Mouse (Mus musculus) kidney, adult 2 months (tissue): ENCODE results near the gene Ifnb1. TPM values are rescaled to one million over a fixed set of nuclear protein-coding genes. Genes with fewer than 3 reads are reported as not detected.

Experiments
- DNase-seq: peaks from one replicate; pipeline ENCODE4 v3.0.0; 2021
- H3K27ac ChIP-seq: fragments of 200-500 bp; 2 replicates; pipeline ENCODE4 v1.5.1; 2012; ENCODE audit warnings: low read depth, low read length, control low read depth, inconsistent platforms; ENCODE audit not compliant: insufficient read depth
- H3K27me3 ChIP-seq: fragments of 200-500 bp; replicated peaks from 2 replicates; pipeline ENCODE4 v1.6.1; 2012; ENCODE audit warnings: mild to moderate bottlenecking, moderate library complexity, low read length, inconsistent platforms; ENCODE audit not compliant: control insufficient read depth, insufficient read depth
- H3K36me3 ChIP-seq: fragments of 200-500 bp; 2 replicates; pipeline ENCODE4 v1.6.1; 2012; ENCODE audit warnings: mild to moderate bottlenecking, moderate library complexity, low read length, inconsistent platforms; ENCODE audit not compliant: control insufficient read depth, insufficient read depth
- H3K4me1 ChIP-seq: fragments of 200-500 bp; 2 replicates; pipeline ENCODE4 v1.6.1; 2011; ENCODE audit warnings: low read length; ENCODE audit not compliant: control insufficient read depth, insufficient read depth
- H3K4me3 ChIP-seq: fragments of 200-500 bp; 2 replicates; pipeline ENCODE4 v1.5.1; 2011; ENCODE audit warnings: mild to moderate bottlenecking, low read depth, low read length, control low read depth; ENCODE audit not compliant: insufficient read depth
- CTCF ChIP-seq: fragments of 200-500 bp; conservative IDR thresholded peaks from 2 replicates; pipeline ENCODE4 v1.5.1; 2011; ENCODE audit warnings: low read depth, mild to moderate bottlenecking, control low read depth, low read length, moderate library complexity, mixed read lengths; ENCODE audit not compliant: insufficient read depth, insufficient read length
- POLR2A ChIP-seq: fragments of 200-500 bp; IDR thresholded peaks from one replicate; pipeline ENCODE4 v1.6.1; 2011; ENCODE audit warnings: low read depth, low read length, control low read depth
- WGBS: fragments of 180-500 bp; shearing (Covaris S2); methylation state at CpG from one replicate; pipeline ENCODE4 v1.1.7; 2018; 5-methylcytosine and 5-hydroxymethylcytosine counted together
- polyA plus RNA-seq: library from polyadenylated mRNA; depleted of rRNA; stranded (reverse); fragments of >200 nt; gene quantifications from 2 replicates; pipeline ENCODE4 v1.2.3, GENCODE M21; 2012

Ifnb1 gene
- polyA plus RNA-seq, 1 experiment, result not detected

DNA sequence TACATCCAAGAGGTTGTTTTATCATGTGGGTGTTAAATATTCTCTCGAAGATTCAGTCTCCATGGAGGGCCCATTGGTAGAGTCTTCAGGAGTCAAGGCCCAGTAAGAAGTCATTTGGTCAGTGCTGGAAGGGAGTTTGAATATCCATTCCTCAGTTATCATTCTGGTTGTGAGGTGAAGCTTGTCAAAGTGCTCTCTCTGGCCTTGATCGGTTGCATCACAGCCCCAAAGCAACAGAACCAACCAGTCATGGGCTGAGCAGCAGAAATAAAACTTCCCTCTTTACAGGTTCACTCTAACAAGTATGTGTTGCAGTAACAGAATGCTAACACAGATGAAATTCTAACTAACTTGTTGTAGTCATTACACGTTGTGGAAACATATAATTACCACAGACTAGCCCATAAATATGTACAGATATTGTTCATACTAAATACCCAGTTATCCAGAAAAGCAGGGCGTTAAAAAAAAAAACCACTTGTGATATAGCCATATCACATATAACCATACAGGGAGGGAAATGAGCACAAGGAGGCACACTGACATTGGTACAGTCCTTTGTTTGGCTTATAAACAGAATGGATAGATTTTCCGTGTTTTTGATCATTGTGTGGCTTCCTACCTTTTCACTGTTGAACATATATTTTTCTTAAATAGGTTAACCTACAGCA is 3.9 kb upstream of the Ifnb1 start:
- no peak for DNase-seq
- Histone ChIP-seq H3K36me3 (no peaks in the 10 kb centered on the region), H3K27me3 (no peaks in the 10 kb centered on the region), H3K27ac (no peak overlapping the region), H3K4me1 (0 out of 2 replicates have a peak, but pooled peaks cover 3% of the 10 kb centered on the region), H3K4me3 (no peak overlapping the region)
- WGBS, result 85% methylated on average over 5 of the region's 5 CpGs
- TF ChIP-seq CTCF (no peak), POLR2A (no peak)

DNA sequence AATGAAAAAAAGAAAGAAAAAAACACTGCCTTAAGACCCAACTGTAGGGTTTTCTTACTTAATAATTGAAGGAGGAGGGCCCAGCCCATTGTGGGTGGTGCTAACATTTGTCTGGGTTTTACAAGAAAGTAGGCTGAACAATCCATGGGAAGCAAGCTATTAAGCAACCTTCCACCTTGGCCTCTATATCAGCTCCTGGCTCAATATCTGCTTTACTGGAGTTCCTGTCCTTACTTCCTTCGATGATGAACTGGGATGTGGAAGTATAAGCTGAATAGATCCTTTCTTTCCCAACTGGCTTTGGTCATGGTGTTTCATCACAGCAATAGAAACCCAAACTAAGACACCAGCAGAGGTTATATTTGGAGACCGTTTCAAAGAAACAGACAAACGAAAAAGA is 2.8 kb upstream of the Ifnb1 start:
- Histone ChIP-seq H3K4me3 (no peak overlapping the region), H3K27ac (no peak overlapping the region), H3K36me3 (no peaks in the 10 kb centered on the region), H3K4me1 (0 out of 2 replicates have a peak, but pooled peaks cover 3% of the 10 kb centered on the region), H3K27me3 (no peaks in the 10 kb centered on the region)
- 84% methylated on average over 3 of the region's 3 CpGs for WGBS
- no peak for DNase-seq
- TF ChIP-seq CTCF, result no peak
- TF ChIP-seq POLR2A, result no peak

DNA sequence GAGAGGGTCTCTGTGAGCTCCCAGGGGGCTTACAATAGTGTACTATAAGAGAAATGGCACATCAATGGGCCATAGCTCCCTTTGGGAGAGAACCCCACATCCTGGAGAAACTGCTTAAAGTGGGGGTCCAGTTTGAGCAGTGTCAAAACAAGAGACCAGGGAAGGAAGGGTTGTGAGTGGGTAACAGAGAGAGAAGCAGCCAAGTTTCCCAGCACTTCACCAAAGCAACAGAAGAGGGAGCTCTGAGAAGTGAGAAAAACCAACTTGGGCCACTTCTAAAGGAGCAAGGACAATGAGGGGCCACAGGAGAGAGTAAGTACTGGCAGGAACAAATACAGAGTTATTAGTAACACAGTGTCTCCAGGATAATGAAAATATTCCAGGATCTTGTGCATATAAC is 667 bp upstream of the Ifnb1 start:
- H3K27me3 ChIP-seq, result no peaks in the 10 kb centered on the region
- no peak overlapping the region for H3K27ac ChIP-seq
- H3K4me1 ChIP-seq, result no peaks in the 10 kb centered on the region
- no peak for TF ChIP-seq POLR2A
- peak; percentile 55 for TF ChIP-seq CTCF
- H3K36me3 ChIP-seq, result no peaks in the 10 kb centered on the region
- DNase-seq, result peak; percentile 29
- no peak overlapping the region for H3K4me3 ChIP-seq

DNA sequence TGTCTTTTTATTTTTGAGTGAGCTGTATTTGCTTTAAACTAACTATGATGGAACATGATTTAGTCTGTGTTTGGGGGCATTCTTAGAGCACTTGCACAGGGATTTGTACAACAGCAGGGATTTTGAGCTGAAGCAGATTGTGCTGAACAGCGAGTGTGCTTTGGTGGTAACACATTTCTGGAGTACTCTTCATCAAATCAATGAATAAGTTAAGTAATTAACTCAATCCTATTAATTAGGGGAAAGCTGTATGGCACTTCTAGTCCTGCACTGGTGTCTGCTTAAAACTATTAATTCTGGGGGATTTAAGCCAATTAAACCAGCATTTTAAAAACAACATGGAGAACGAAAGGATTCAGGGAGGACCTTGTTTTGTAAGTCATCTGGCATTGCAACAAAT is 4.6 kb downstream of the Ifnb1 start:
- 90% methylated on average over 2 of the region's 2 CpGs for WGBS

DNA sequence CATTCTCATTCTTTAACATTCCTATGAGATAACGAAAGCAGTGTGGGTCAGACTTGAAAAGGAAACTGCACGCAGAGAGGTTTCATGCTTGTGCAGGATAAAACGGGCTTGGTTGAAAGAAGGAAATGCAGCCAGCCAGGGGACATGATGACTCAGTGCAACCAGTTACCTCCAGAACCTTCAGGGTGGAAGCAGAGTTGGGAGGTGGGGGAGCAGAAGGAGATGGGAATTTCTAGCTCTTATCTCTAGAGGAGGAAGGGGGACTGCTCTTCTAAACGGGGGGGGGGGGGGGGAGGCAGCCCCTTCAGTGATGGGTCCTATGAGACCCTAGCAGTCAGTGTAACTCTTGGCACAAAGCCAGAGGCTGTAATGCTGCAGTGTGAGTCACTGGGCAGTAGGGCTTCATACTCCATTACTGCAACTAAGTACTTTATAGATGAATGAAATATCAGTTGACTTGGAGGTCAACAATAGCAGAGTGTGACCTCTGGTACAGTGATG is 6.8 kb downstream of the Ifnb1 start:
- TF ChIP-seq POLR2A (no peak), CTCF (no peak)
- Histone ChIP-seq H3K4me1 (no peaks in the 10 kb centered on the region), H3K27ac (no peak overlapping the region), H3K36me3 (no peaks in the 10 kb centered on the region), H3K4me3 (no peak overlapping the region), H3K27me3 (no peaks in the 10 kb centered on the region)
- WGBS, result 35% methylated on average over 4 of the region's 4 CpGs
- DNase-seq, result peak; percentile 76

More for the DNA sequence above, 4.6 kb downstream of the Ifnb1 start:
- DNase-seq, result no peak
- no peak overlapping the region for H3K4me3 ChIP-seq
- no peak overlapping the region for H3K27ac ChIP-seq
- no peaks in the 10 kb centered on the region for H3K27me3 ChIP-seq
- TF ChIP-seq POLR2A (no peak), CTCF (no peak)
- no peaks in the 10 kb centered on the region for H3K4me1 ChIP-seq
- no peaks in the 10 kb centered on the region for H3K36me3 ChIP-seq

DNA sequence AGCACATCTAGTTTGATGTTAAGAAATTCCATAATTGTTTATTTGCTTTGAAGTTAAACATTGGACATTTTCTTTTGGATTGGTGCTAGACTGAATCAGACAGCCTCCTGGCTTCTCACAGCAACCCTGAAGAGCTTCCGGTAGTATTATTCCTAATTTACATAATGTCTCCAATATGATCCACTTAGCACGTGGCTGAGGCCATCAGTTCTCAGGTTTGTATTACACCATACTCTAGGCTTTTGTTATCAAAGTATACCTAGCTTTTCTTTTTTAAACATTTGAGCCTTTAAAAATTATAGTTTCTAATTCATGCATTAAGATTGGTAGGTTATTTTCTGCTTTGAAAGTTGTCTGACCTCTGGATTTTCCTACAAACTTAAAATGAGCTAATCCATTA is 7.3 kb downstream of the Ifnb1 start:
- DNase-seq, result no peak
- no peaks in the 10 kb centered on the region for H3K27me3 ChIP-seq
- H3K4me3 ChIP-seq, result no peak overlapping the region
- H3K4me1 ChIP-seq, result no peaks in the 10 kb centered on the region
- TF ChIP-seq POLR2A, result no peak
- no peak for TF ChIP-seq CTCF
- H3K36me3 ChIP-seq, result no peaks in the 10 kb centered on the region
- H3K27ac ChIP-seq, result no peak overlapping the region
- WGBS, result 27% methylated on average over 2 of the region's 2 CpGs

DNA sequence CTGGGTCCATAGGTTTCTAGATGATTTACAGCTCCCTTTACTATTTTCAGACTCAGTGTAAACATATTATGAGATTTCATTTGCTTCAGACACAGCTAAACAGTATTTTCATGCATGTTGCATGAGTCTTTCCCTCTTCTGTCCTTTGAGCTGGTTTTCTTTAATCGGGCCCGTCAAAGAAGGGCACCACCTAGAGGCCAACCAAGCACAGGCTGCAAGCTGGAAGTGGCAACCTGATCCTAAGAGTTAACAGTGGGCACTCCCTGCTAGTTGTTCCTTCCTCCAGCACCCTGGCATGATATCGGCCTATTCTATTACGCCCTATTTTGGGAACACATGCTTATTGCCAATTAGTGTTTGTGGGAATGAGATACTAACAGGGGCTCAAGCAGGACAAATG is 8.2 kb downstream of the Ifnb1 start:
- Histone ChIP-seq H3K27me3 (no peaks in the 10 kb centered on the region), H3K4me3 (no peak overlapping the region), H3K36me3 (no peaks in the 10 kb centered on the region), H3K27ac (no peak overlapping the region), H3K4me1 (no peaks in the 10 kb centered on the region)
- DNase-seq, result peak; percentile 68
- whole genome bisulfite sequencing, result 22% methylated on average over 4 of the region's 4 CpGs
- TF ChIP-seq CTCF, result peak; percentile 69
- no peak for TF ChIP-seq POLR2A
